Mouse (Mus musculus) midbrain, postnatal 0 days (tissue): Measurements from ENCODE around the gene Rps21. TPM values are rescaled to one million over a fixed set of nuclear protein-coding genes. Genes with fewer than 3 reads are reported as not detected.

ENCODE experiments used
- ATAC-seq: fragments of 200-750 bp; cut with Nextera tagmentation; 2 replicates; pipeline ENCODE4 v1.8.0; 2017; ENCODE audit warnings: moderate number of reproducible peaks, mild to moderate bottlenecking, moderate TSS enrichment, moderate library complexity; ENCODE audit not compliant: low FRiP score
- DNase-seq: peaks from one replicate; pipeline ENCODE4 v3.0.0-alpha.2; 2015; ENCODE audit warnings: low spot score
- H3K27ac ChIP-seq: fragments of 300-500 bp; sonication (generic); 2 replicates; pipeline ENCODE4 v1.5.1; 2014; ENCODE audit warnings: low read depth, mild to moderate bottlenecking, low read length, mixed read lengths
- H3K27me3 ChIP-seq: fragments of 300-500 bp; sonication (generic); 2 replicates; pipeline ENCODE4 v1.6.1; 2014; ENCODE audit warnings: low read length, control low read depth, mixed read lengths; ENCODE audit not compliant: insufficient read depth
- H3K36me3 ChIP-seq: fragments of 300-500 bp; sonication (generic); 2 replicates; pipeline ENCODE4 v1.6.1; 2014; ENCODE audit warnings: low read length, control low read depth, mixed read lengths; ENCODE audit not compliant: insufficient read depth
- H3K4me1 ChIP-seq: fragments of 300-500 bp; sonication (generic); 2 replicates; pipeline ENCODE4 v1.6.1; 2014; ENCODE audit warnings: mild to moderate bottlenecking, control low read depth, antibody characterized with exemption, low read length, mixed read lengths; ENCODE audit not compliant: insufficient read depth
- H3K4me2 ChIP-seq: fragments of 300-500 bp; sonication (generic); 2 replicates; pipeline ENCODE4 v1.6.1; 2014; ENCODE audit warnings: low read depth, mild to moderate bottlenecking, low read length, mixed read lengths; ENCODE audit not compliant: poor library complexity, severe bottlenecking
- H3K4me3 ChIP-seq: fragments of 300-500 bp; sonication (generic); 2 replicates; pipeline ENCODE4 v1.5.1; 2014; ENCODE audit warnings: low read depth, mild to moderate bottlenecking, low read length, moderate library complexity
- H3K9ac ChIP-seq: fragments of 300-500 bp; sonication (generic); replicated peaks from 2 replicates; pipeline ENCODE4 v1.6.1; 2014; ENCODE audit warnings: mild to moderate bottlenecking, low read length, moderate library complexity, mixed read lengths; ENCODE audit not compliant: poor library complexity, severe bottlenecking
- H3K9me3 ChIP-seq: fragments of 300-500 bp; sonication (generic); 2 replicates; pipeline ENCODE4 v1.6.1; 2016; ENCODE audit warnings: low read length, control low read depth
- CTCF ChIP-seq: IDR thresholded peaks from 2 replicates; pipeline ENCODE4 v1.5.1; 2016; ENCODE audit warnings: antibody characterized with exemption, mild to moderate bottlenecking
- WGBS: fragments of 180-500 bp; shearing (Covaris S2); extraction: QIAGEN DNeasy Blood & Tissue Kit; methylation state at CpG from one replicate; pipeline ENCODE4 v1.1.7; 2014; 5-methylcytosine and 5-hydroxymethylcytosine counted together
- polyA plus RNA-seq: library from polyadenylated mRNA; unstranded; fragments of >200 nt; fragmentation: Nextera tagmentation; extraction: Ambion mirVana; gene quantifications from 2 replicates; pipeline ENCODE4 v1.2.1, GENCODE M21; 2015
- total RNA-seq: library from RNA; depleted of rRNA; stranded (reverse); fragments of >200 nt; gene quantifications from 2 replicates; pipeline ENCODE4 v1.2.3, GENCODE M21; 2014; rRNA removed

Rps21 gene
- total RNA-seq (574 and 749 TPM in 2 replicates), polyA plus RNA-seq (388 and 422 TPM in 2 replicates)

- Histone ChIP-seq H3K4me2 (peak within 1 kb of the TSS; percentile 87), H3K36me3 (peaks cover 17% of the 10 kb centered on the region), H3K27me3 (no peaks in the 10 kb centered on the region), H3K4me1 (0 out of 2 replicates have a peak, but pooled peaks cover 4% of the 10 kb centered on the region), H3K27ac (peak within 1 kb of the TSS; percentile 93), H3K9me3 (no peaks in the 10 kb centered on the region), H3K4me3 (peak within 1 kb of the TSS; percentile 74), H3K9ac (peak within 1 kb of the TSS; percentile 86)
- DNase-seq (peak; percentile 100), ATAC-seq (peak; percentile 94)
- under 1% methylated on average over 38 of the region's 38 CpGs for WGBS
- no peak for TF ChIP-seq CTCF
Observed at GRCm38 (mm10) chr2:180257001-180257521, at the start of gene Rps21. Gene Rps21, plus strand, starts transcription at chr2:180257377.

GRCm38 (mm10) chr2:180207840-180208239 lies 49.3 kb upstream of the Rps21 start:
- H3K9me3 ChIP-seq = no peaks in the 10 kb centered on the region
- 0 out of 2 replicates have a peak, but pooled peaks cover 2% of the 10 kb centered on the region for H3K4me1 ChIP-seq
- TF ChIP-seq CTCF = peak; percentile 57
- H3K36me3 ChIP-seq = no peaks in the 10 kb centered on the region
- no peak overlapping the region for H3K27ac ChIP-seq
- WGBS = 65% methylated on average over 7 of the region's 7 CpGs
- ATAC-seq (no peak), DNase-seq (peak; percentile 76)
- H3K27me3 ChIP-seq = no peaks in the 10 kb centered on the region
- H3K4me2 ChIP-seq = no peak overlapping the region
- no peak overlapping the region for H3K4me3 ChIP-seq
- no peak overlapping the region for H3K9ac ChIP-seq

- 78% methylated on average over 1 of the region's 1 CpGs for WGBS
- ATAC-seq (no peak), DNase-seq (no peak)
- no peaks in the 10 kb centered on the region for H3K9me3 ChIP-seq
- no peak overlapping the region for H3K4me3 ChIP-seq
- H3K27ac ChIP-seq = no peak overlapping the region
- no peaks in the 10 kb centered on the region for H3K36me3 ChIP-seq
- H3K9ac ChIP-seq = no peak overlapping the region
- no peaks in the 10 kb centered on the region for H3K27me3 ChIP-seq
- H3K4me2 ChIP-seq = no peak overlapping the region
- TF ChIP-seq CTCF = no peak
- H3K4me1 ChIP-seq = 0 out of 2 replicates have a peak, but pooled peaks cover 2% of the 10 kb centered on the region
Observed at GRCm38 (mm10) chr2:180208976-180209375, 48.2 kb upstream of the Rps21 start.

GRCm38 (mm10) chr2:180212255-180212654 lies 44.9 kb upstream of the Rps21 start:
- 97% methylated on average over 3 of the region's 3 CpGs for WGBS
- Histone ChIP-seq H3K9ac (no peak overlapping the region), H3K27me3 (no peaks in the 10 kb centered on the region), H3K4me2 (no peak overlapping the region), H3K27ac (no peak overlapping the region), H3K9me3 (no peaks in the 10 kb centered on the region), H3K4me1 (no peaks in the 10 kb centered on the region), H3K4me3 (no peak overlapping the region), H3K36me3 (no peaks in the 10 kb centered on the region)
- DNase-seq = no peak
- TF ChIP-seq CTCF = peak; percentile 42
- no peak for ATAC-seq

- Histone ChIP-seq H3K4me3 (no peak overlapping the region), H3K36me3 (no peaks in the 10 kb centered on the region), H3K4me2 (no peak overlapping the region), H3K9ac (no peak overlapping the region), H3K4me1 (no peaks in the 10 kb centered on the region), H3K27me3 (no peaks in the 10 kb centered on the region), H3K9me3 (no peaks in the 10 kb centered on the region), H3K27ac (no peak overlapping the region)
- no peak for TF ChIP-seq CTCF
- ATAC-seq (no peak), DNase-seq (no peak)
- WGBS = 87% methylated on average over 4 of the region's 4 CpGs
Observed at GRCm38 (mm10) chr2:180214352-180214978, 42.7 kb upstream of the Rps21 start.

GRCm38 (mm10) chr2:180215011-180215461 lies 42.1 kb upstream of the Rps21 start:
- no peak overlapping the region for H3K4me3 ChIP-seq
- no peaks in the 10 kb centered on the region for H3K9me3 ChIP-seq
- 73% methylated on average over 8 of the region's 8 CpGs for WGBS
- no peak overlapping the region for H3K4me2 ChIP-seq
- no peak for TF ChIP-seq CTCF
- DNase-seq = no peak
- no peak overlapping the region for H3K9ac ChIP-seq
- H3K27me3 ChIP-seq = no peaks in the 10 kb centered on the region
- no peak overlapping the region for H3K27ac ChIP-seq
- no peak for ATAC-seq
- H3K36me3 ChIP-seq = no peaks in the 10 kb centered on the region
- no peaks in the 10 kb centered on the region for H3K4me1 ChIP-seq
